Mouse (Mus musculus) kidney, adult 2 months (tissue): ENCODE data around the gene Dyrk1b. TPM values are rescaled to one million over a fixed set of nuclear protein-coding genes. Genes with fewer than 3 reads are reported as not detected.

Source experiments
- DNase-seq: peaks from one replicate; pipeline ENCODE4 v3.0.0; 2021
- H3K27ac ChIP-seq: fragments of 200-500 bp; 2 replicates; pipeline ENCODE4 v1.5.1; 2012; ENCODE audit warnings: low read depth, low read length, control low read depth, inconsistent platforms; ENCODE audit not compliant: insufficient read depth
- H3K27me3 ChIP-seq: fragments of 200-500 bp; replicated peaks from 2 replicates; pipeline ENCODE4 v1.6.1; 2012; ENCODE audit warnings: mild to moderate bottlenecking, moderate library complexity, low read length, inconsistent platforms; ENCODE audit not compliant: control insufficient read depth, insufficient read depth
- H3K36me3 ChIP-seq: fragments of 200-500 bp; 2 replicates; pipeline ENCODE4 v1.6.1; 2012; ENCODE audit warnings: mild to moderate bottlenecking, moderate library complexity, low read length, inconsistent platforms; ENCODE audit not compliant: control insufficient read depth, insufficient read depth
- H3K4me1 ChIP-seq: fragments of 200-500 bp; 2 replicates; pipeline ENCODE4 v1.6.1; 2011; ENCODE audit warnings: low read length; ENCODE audit not compliant: control insufficient read depth, insufficient read depth
- H3K4me3 ChIP-seq: fragments of 200-500 bp; 2 replicates; pipeline ENCODE4 v1.5.1; 2011; ENCODE audit warnings: mild to moderate bottlenecking, low read depth, low read length, control low read depth; ENCODE audit not compliant: insufficient read depth
- CTCF ChIP-seq: fragments of 200-500 bp; conservative IDR thresholded peaks from 2 replicates; pipeline ENCODE4 v1.5.1; 2011; ENCODE audit warnings: low read depth, mild to moderate bottlenecking, control low read depth, low read length, moderate library complexity, mixed read lengths; ENCODE audit not compliant: insufficient read depth, insufficient read length
- POLR2A ChIP-seq: fragments of 200-500 bp; IDR thresholded peaks from one replicate; pipeline ENCODE4 v1.6.1; 2011; ENCODE audit warnings: low read depth, low read length, control low read depth
- WGBS: fragments of 180-500 bp; shearing (Covaris S2); methylation state at CpG from one replicate; pipeline ENCODE4 v1.1.7; 2018; 5-methylcytosine and 5-hydroxymethylcytosine counted together
- polyA plus RNA-seq: library from polyadenylated mRNA; depleted of rRNA; stranded (reverse); fragments of >200 nt; gene quantifications from 2 replicates; pipeline ENCODE4 v1.2.3, GENCODE M21; 2012

The Dyrk1b gene
- polyA plus RNA-seq, 1 experiment, result 31.1 TPM

DNA sequence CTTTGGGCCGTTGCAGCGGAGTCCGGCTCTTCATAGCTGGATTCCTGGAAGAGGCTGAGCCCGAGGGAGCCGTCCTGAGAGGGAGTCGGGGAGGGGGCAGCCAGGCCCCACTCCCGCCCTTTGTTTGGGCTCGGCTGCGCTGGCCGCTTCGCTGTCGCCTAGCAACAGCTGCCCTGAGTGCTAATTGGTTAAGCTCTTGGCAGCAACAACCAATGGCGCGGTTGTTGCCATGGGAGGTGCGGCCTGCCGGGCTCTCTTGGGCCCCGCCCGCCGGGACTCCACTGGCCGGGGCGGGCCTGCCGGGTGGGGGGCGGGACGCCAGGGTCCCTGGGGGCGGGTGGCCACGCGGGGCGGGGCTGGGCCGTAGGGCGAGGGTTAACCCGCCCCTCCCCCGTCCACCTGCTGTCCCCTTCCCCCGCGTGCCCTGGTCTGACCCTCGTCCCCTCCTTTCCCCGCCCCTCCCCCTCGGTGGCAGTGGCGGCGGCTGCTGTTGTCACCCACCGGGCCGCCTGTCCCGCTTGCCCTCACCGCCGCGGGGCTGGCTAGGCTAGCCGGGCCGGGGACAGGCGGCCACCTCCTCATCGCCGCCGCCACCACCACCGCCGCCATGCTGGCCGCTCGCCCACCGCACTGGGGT is 590 bp downstream of the Dyrk1b start:
- WGBS, result under 1% methylated on average over 35 of the region's 56 CpGs
- Histone ChIP-seq H3K36me3 (no peaks in the 10 kb centered on the region), H3K4me3 (peak overlapping the region; percentile 89), H3K27me3 (no peaks in the 10 kb centered on the region), H3K4me1 (no peaks in the 10 kb centered on the region; the same call in 1 of the 2 replicates), H3K27ac (peak overlapping the region; percentile 79)
- DNase-seq, result peak; percentile 98
- TF ChIP-seq POLR2A (no peak), CTCF (no peak)

DNA sequence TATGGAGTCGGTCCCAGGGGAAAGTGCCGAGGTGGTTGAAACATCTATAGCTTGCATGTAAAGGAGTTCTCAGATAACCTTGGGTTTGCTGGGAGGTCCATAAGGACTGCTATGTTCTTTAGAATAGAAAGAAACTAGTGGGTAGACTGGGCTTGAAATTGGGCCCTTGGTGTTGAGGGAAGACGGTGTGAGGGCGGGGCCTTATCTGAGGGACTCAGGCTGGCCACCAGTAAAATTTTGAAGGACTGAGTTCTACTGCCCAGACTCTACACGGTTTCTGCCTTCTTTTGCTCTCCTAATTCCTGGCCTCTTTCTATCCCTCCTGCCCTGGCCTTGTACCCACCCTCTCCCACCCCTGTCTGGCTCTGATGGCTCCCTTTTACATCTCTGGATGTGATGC is 1.6 kb downstream of the Dyrk1b start:
- Histone ChIP-seq H3K4me3 (no peak overlapping the region), H3K36me3 (peaks cover 2% of the 10 kb centered on the region; the same call in 1 of the 2 replicates), H3K27ac (no peak overlapping the region), H3K4me1 (no peaks in the 10 kb centered on the region; the same call in 1 of the 2 replicates), H3K27me3 (no peaks in the 10 kb centered on the region)
- no peak for DNase-seq
- TF ChIP-seq CTCF, result no peak
- no peak for TF ChIP-seq POLR2A
- WGBS, result 62% methylated on average over 5 of the region's 5 CpGs

DNA sequence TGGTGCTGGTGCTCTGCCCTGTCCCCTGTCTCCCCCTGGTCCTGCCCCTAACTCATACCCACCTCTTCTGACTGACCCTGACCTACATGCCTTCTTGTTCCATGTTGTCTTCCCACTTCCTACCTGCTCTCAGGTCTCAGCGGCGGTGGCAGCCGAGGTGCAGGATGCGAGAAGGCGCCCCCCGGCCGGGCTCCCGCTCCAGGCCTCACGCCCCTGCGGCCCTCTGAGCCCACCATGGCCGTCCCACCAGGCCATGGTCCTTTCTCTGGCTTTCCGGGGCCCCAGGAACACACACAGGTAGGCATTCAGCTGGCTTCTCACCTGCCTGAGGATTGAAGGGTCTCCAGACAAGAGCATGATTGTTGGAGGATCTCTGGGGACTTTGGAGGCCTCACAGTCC is 2.1 kb downstream of the Dyrk1b start:
- 94% methylated on average over 12 of the region's 12 CpGs for WGBS
- Histone ChIP-seq H3K4me1 (no peaks in the 10 kb centered on the region; the same call in 1 of the 2 replicates), H3K27me3 (no peaks in the 10 kb centered on the region), H3K27ac (no peak overlapping the region), H3K36me3 (peaks cover 4% of the 10 kb centered on the region; the same call in 1 of the 2 replicates), H3K4me3 (no peak overlapping the region)
- TF ChIP-seq POLR2A (no peak), CTCF (no peak)
- DNase-seq, result no peak

DNA sequence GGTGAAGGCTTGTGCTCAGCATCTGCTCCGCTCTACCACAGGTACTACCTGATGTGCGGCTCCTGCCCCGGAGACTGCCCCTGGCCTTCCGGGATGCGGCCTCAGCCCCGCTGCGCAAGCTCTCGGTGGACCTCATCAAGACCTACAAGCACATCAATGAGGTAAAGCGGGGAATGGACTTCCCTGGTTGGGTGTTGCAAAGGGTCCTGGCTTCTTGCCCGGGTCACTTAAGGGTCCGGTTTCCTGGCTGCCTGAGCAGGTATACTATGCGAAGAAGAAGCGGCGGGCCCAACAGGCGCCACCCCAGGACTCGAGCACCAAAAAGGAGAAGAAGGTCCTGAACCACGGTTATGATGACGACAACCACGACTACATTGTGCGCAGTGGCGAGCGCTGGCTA is 3.1 kb downstream of the Dyrk1b start:
- TF ChIP-seq POLR2A (no peak), CTCF (no peak)
- Histone ChIP-seq H3K36me3 (peaks cover 7% of the 10 kb centered on the region), H3K4me1 (no peaks in the 10 kb centered on the region; the same call in 1 of the 2 replicates), H3K4me3 (no peak overlapping the region), H3K27ac (no peak overlapping the region), H3K27me3 (no peaks in the 10 kb centered on the region)
- WGBS, result 91% methylated on average over 22 of the region's 22 CpGs
- no peak for DNase-seq

DNA sequence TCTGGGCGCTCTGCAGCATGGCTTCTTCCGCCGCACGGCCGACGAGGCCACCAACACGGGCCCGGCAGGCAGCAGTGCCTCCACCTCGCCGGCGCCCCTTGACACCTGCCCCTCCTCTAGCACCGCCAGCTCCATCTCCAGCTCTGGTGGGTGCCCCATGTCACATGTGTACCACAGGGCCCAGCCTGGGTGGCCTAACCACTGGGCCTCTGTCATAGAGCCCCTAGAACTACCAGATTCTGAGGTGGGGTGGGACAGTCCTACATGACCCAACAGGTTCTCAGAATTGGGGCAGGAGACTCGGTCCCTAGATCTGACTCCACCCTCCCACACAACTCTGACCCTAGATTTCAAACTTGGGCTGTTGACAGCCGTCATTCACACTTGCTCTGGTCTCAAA is 6.6 kb downstream of the Dyrk1b start:
- TF ChIP-seq POLR2A, result no peak
- no peak for TF ChIP-seq CTCF
- H3K4me3 ChIP-seq, result no peak overlapping the region
- no peaks in the 10 kb centered on the region for H3K27me3 ChIP-seq
- H3K36me3 ChIP-seq, result peaks cover 7% of the 10 kb centered on the region
- H3K27ac ChIP-seq, result no peak overlapping the region
- WGBS, result 91% methylated on average over 14 of the region's 14 CpGs
- no peak for DNase-seq
- H3K4me1 ChIP-seq, result no peaks in the 10 kb centered on the region

DNA sequence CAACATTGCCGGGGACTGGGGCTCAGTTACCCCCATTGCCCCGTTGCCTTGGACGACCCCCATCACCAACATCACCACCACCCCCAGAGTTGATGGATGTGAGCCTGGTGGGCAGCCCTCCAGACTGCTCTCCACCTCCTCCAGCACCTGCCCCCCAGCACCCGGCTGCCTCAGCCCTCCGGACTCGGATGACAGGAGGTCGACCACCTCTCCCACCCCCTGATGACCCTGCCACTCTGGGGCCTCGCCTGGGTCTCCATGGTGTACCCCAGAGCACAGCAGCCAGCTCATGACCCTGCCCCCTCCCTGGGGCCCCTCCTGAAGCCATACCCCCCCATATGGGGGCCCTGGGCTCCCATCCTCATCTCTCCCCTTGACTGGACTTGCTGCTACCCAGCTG is 7.4 kb downstream of the Dyrk1b start:
- Histone ChIP-seq H3K27ac (no peak overlapping the region), H3K36me3 (peaks cover 7% of the 10 kb centered on the region), H3K27me3 (no peaks in the 10 kb centered on the region), H3K4me1 (no peaks in the 10 kb centered on the region), H3K4me3 (no peak overlapping the region)
- no peak for DNase-seq
- TF ChIP-seq POLR2A (no peak), CTCF (no peak)
- 84% methylated on average over 8 of the region's 8 CpGs for WGBS

DNA sequence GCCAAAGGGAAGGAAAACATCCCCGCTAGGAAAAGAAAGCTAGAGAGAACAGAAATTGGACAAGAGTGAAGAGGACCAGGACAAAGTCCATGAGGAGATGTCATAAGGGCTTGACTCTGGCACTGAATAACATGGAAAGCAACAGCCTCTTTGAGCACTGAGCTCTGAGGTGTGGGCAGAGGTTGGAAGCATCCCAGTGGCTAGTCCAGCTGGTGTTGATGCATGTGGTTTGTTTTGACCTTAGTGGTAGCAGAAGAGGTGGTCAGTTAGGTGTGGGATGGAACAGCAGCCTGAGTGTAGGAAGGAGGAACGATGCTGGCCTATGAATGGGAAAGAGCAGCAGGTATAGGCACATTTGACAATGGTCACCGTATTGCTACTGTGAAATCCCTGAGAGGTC is 12.2 kb downstream of the Dyrk1b start:
- H3K4me1 ChIP-seq, result no peaks in the 10 kb centered on the region
- TF ChIP-seq POLR2A (no peak), CTCF (no peak)
- 83% methylated on average over 3 of the region's 3 CpGs for WGBS
- no peak overlapping the region for H3K4me3 ChIP-seq
- peaks cover 2% of the 10 kb centered on the region; the same call in 1 of the 2 replicates for H3K36me3 ChIP-seq
- no peak overlapping the region for H3K27ac ChIP-seq
- peak; percentile 51 for DNase-seq
- H3K27me3 ChIP-seq, result no peaks in the 10 kb centered on the region
